Mouse (Mus musculus) liver, adult 2 months (tissue): Measurements from ENCODE around the gene Rftn2. TPM values are rescaled to one million over a fixed set of nuclear protein-coding genes. Genes with fewer than 3 reads are reported as not detected.
A peak's percentile ranks its signal among the peaks of the same experiment; 100 is the strongest.

Experiments
- DNase-seq: peaks from one replicate; pipeline ENCODE4 v3.0.0-alpha.2; 2011; ENCODE audit warnings: low read depth, low spot score; ENCODE audit errors: extremely low read depth
- H3K27ac ChIP-seq: fragments of 200-500 bp; replicated peaks from 2 replicates; pipeline ENCODE4 v1.5.1; 2012; ENCODE audit warnings: low read depth, mild to moderate bottlenecking, control low read depth, inconsistent platforms, low read length; ENCODE audit not compliant: insufficient read depth
- H3K27me3 ChIP-seq: fragments of 200-500 bp; 2 replicates; pipeline ENCODE4 v1.6.1; 2012; ENCODE audit warnings: mild to moderate bottlenecking, moderate library complexity, low read length, inconsistent platforms; ENCODE audit not compliant: control insufficient read depth, insufficient read depth
- H3K36me3 ChIP-seq: fragments of 200-500 bp; 2 replicates; pipeline ENCODE4 v1.6.1; 2012; ENCODE audit warnings: low read length, inconsistent platforms; ENCODE audit not compliant: control insufficient read depth, insufficient read depth
- H3K4me1 ChIP-seq: fragments of 200-500 bp; 2 replicates; pipeline ENCODE4 v1.6.1; 2011; ENCODE audit warnings: low read length; ENCODE audit not compliant: control insufficient read depth, insufficient read depth
- H3K4me3 ChIP-seq: fragments of 200-500 bp; 2 replicates; pipeline ENCODE4 v1.5.1; 2011; ENCODE audit warnings: low read depth, mild to moderate bottlenecking, control low read depth, low read length, moderate library complexity; ENCODE audit not compliant: insufficient read depth
- H3K79me2 ChIP-seq: fragments of 200-500 bp; 2 replicates; pipeline ENCODE4 v1.6.1; 2012; ENCODE audit warnings: inconsistent platforms, mild to moderate bottlenecking, low read length, moderate library complexity; ENCODE audit not compliant: control insufficient read depth, insufficient read depth
- H3K9ac ChIP-seq: fragments of 200-500 bp; 2 replicates; pipeline ENCODE4 v1.6.1; 2012; ENCODE audit warnings: low read depth, mild to moderate bottlenecking, control low read depth, inconsistent platforms, low read length
- CTCF ChIP-seq: fragments of 200-500 bp; IDR thresholded peaks from 2 replicates; pipeline ENCODE4 v1.5.1; 2011; ENCODE audit warnings: low read depth, low read length, control low read depth
- POLR2A ChIP-seq: fragments of 200-500 bp; IDR thresholded peaks from 2 replicates; pipeline ENCODE4 v1.6.1; 2011; ENCODE audit warnings: low read length, control low read depth; ENCODE audit not compliant: insufficient read depth; ENCODE audit errors: extremely low read depth
- WGBS: fragments of 180-500 bp; shearing (Covaris S2); methylation state at CpG from one replicate; pipeline ENCODE4 v1.1.7; 2018; 5-methylcytosine and 5-hydroxymethylcytosine counted together
- polyA plus RNA-seq: library from polyadenylated mRNA; depleted of rRNA; stranded (reverse); fragments of >200 nt; gene quantifications from 2 replicates; pipeline ENCODE4 v1.2.3, GENCODE M21; 2012
- total RNA-seq: library from RNA; depleted of rRNA; stranded (reverse); fragments of >200 nt; gene quantifications from 2 replicates; pipeline ENCODE4 v1.2.3, GENCODE M21; 2014

Gene Rftn2
- total and polyA plus RNA-seq, 2 experiments, result 0.29 to 0.37 TPM

GRCm38 (mm10) chr1:55227376-55227775, 794 bp upstream of the Rftn2 start:
- H3K4me3 ChIP-seq, result no peak overlapping the region
- no peaks in the 10 kb centered on the region for H3K36me3 ChIP-seq
- H3K27ac ChIP-seq, result no peak overlapping the region
- no peaks in the 10 kb centered on the region for H3K27me3 ChIP-seq
- no peaks in the 10 kb centered on the region; the same call in 1 of the 2 replicates for H3K4me1 ChIP-seq
- WGBS, result 63% methylated on average over 1 of the region's 1 CpGs
- H3K79me2 ChIP-seq, result no peaks in the 10 kb centered on the region
- TF ChIP-seq CTCF, result no peak
- no peak for TF ChIP-seq POLR2A
- no peak overlapping the region for H3K9ac ChIP-seq
- DNase-seq, result no peak

- no peak overlapping the region for H3K27ac ChIP-seq
- no peaks in the 10 kb centered on the region for H3K27me3 ChIP-seq
- WGBS, result 76% methylated on average over 3 of the region's 3 CpGs
- H3K4me1 ChIP-seq, result no peaks in the 10 kb centered on the region; the same call in 1 of the 2 replicates
- TF ChIP-seq POLR2A (no peak), CTCF (no peak)
- H3K9ac ChIP-seq, result no peak overlapping the region
- no peaks in the 10 kb centered on the region for H3K36me3 ChIP-seq
- no peaks in the 10 kb centered on the region for H3K79me2 ChIP-seq
- DNase-seq, result no peak
- H3K4me3 ChIP-seq, result peak overlapping the region; percentile 30; the same call in 1 of the 2 replicates
These were observed 1.2 kb downstream of the Rftn2 start for GRCm38 (mm10) chr1:55225398-55225797.

- DNase-seq, result no peak
- H3K79me2 ChIP-seq, result no peaks in the 10 kb centered on the region
- no peak for TF ChIP-seq CTCF
- TF ChIP-seq POLR2A, result no peak
- H3K27ac ChIP-seq, result no peak overlapping the region
- no peaks in the 10 kb centered on the region; the same call in 1 of the 2 replicates for H3K4me1 ChIP-seq
- no peak overlapping the region for H3K9ac ChIP-seq
- no peaks in the 10 kb centered on the region for H3K27me3 ChIP-seq
- WGBS, result 85% methylated on average over 11 of the region's 11 CpGs
- no peaks in the 10 kb centered on the region for H3K36me3 ChIP-seq
- no peak overlapping the region for H3K4me3 ChIP-seq
These were observed 2.5 kb downstream of the Rftn2 start for GRCm38 (mm10) chr1:55224111-55224510.

GRCm38 (mm10) chr1:55223026-55223425, 3.6 kb downstream of the Rftn2 start:
- 91% methylated on average over 7 of the region's 7 CpGs for WGBS

GRCm38 (mm10) chr1:55221352-55221751, 5.2 kb downstream of the Rftn2 start:
- Histone ChIP-seq H3K4me1 (no peaks in the 10 kb centered on the region), H3K9ac (no peak overlapping the region), H3K36me3 (no peaks in the 10 kb centered on the region), H3K79me2 (no peaks in the 10 kb centered on the region), H3K4me3 (no peak overlapping the region), H3K27ac (no peak overlapping the region), H3K27me3 (no peaks in the 10 kb centered on the region)
- 80% methylated on average over 4 of the region's 4 CpGs for WGBS
- DNase-seq, result no peak
- TF ChIP-seq POLR2A (no peak), CTCF (no peak)

More at GRCm38 (mm10) chr1:55223026-55223425, 3.6 kb downstream of the Rftn2 start:
- Histone ChIP-seq H3K4me1 (no peaks in the 10 kb centered on the region; the same call in 1 of the 2 replicates), H3K27me3 (no peaks in the 10 kb centered on the region), H3K4me3 (no peak overlapping the region), H3K36me3 (no peaks in the 10 kb centered on the region), H3K79me2 (no peaks in the 10 kb centered on the region), H3K9ac (no peak overlapping the region), H3K27ac (no peak overlapping the region)
- no peak for TF ChIP-seq CTCF
- TF ChIP-seq POLR2A, result no peak
- DNase-seq, result no peak

- Histone ChIP-seq H3K9ac (no peak overlapping the region), H3K4me3 (no peak overlapping the region), H3K4me1 (no peaks in the 10 kb centered on the region), H3K27me3 (no peaks in the 10 kb centered on the region), H3K27ac (no peak overlapping the region), H3K36me3 (no peaks in the 10 kb centered on the region), H3K79me2 (no peaks in the 10 kb centered on the region)
- DNase-seq, result no peak
- WGBS, result 83% methylated on average over 2 of the region's 2 CpGs
- no peak for TF ChIP-seq CTCF
These were observed 9.4 kb downstream of the Rftn2 start for GRCm38 (mm10) chr1:55217191-55217590.
